Comparison of ENCODE assay signal across 8 mouse cellular contexts in genomic region chr11:68432361-68433021, GRCm38 (mm10). TPM values are rescaled to one million over a fixed set of nuclear protein-coding genes. Genes with fewer than 3 reads are reported as not detected.
A peak's percentile ranks its signal among the peaks of the same experiment; 100 is the strongest.
DNase-seq lines count a peak whose midpoint lies in the region; ATAC-seq and TF ChIP-seq lines count a peak whose summit lies in the region.

No protein-coding gene starts in this region.

- peaks cover 11% of the 10 kb centered on the region for H3K4me1 ChIP-seq in kidney, embryonic 15.5 days
- 0 out of 2 replicates have a peak, but pooled peaks cover 2% of the 10 kb centered on the region for H3K4me1 ChIP-seq in intestine, embryonic 15.5 days (replicated peaks)

- H3K36me3 ChIP-seq in kidney, embryonic 15.5 days, result no peaks in the 10 kb centered on the region
- H3K36me3 ChIP-seq in intestine, embryonic 15.5 days, result no peaks in the 10 kb centered on the region
- no peaks in the 10 kb centered on the region for H3K36me3 ChIP-seq in myocyte (ENCODE audit: control insufficient read depth, insufficient read depth)

- peak; percentile 57; the same call in 1 of the 2 replicates for ATAC-seq in kidney, embryonic 15.5 days (replicated peaks; ENCODE audit: low FRiP score)
- ATAC-seq in common myeloid progenitor, adult 5-6 weeks (replicated peaks; ENCODE audit: low read depth, poor library complexity, severe bottlenecking), result peak; percentile 27
- peak; percentile 51 for ATAC-seq in intestine, embryonic 15.5 days

- peak overlapping the region; percentile 55 for H3K4me3 ChIP-seq in kidney, embryonic 15.5 days (replicated peaks)
- H3K4me3 ChIP-seq in intestine, embryonic 15.5 days (replicated peaks), result peak overlapping the region; percentile 47
- H3K4me3 ChIP-seq in myocyte, result no peak overlapping the region

- H3K4me2 ChIP-seq in kidney, embryonic 15.5 days, result peak overlapping the region; percentile 88
- H3K4me2 ChIP-seq in intestine, embryonic 15.5 days (replicated peaks), result peak overlapping the region; percentile 87
- H3K4me2 ChIP-seq in myocyte (ENCODE audit: low read depth), result peak overlapping the region; percentile 34

- no peaks in the 10 kb centered on the region for H3K9me3 ChIP-seq in kidney, embryonic 15.5 days (replicated peaks)
- H3K9me3 ChIP-seq in intestine, embryonic 15.5 days, result no peaks in the 10 kb centered on the region

- peak overlapping the region; percentile 36; the same call in 1 of the 2 replicates for H3K9ac ChIP-seq in kidney, embryonic 15.5 days
- peak overlapping the region; percentile 44; the same call in 1 of the 2 replicates for H3K9ac ChIP-seq in intestine, embryonic 15.5 days

- peaks cover 20% of the 10 kb centered on the region for H3K27me3 ChIP-seq in kidney, embryonic 15.5 days
- H3K27me3 ChIP-seq in intestine, embryonic 15.5 days (replicated peaks), result no peaks in the 10 kb centered on the region; the same call in 1 of the 2 replicates
- H3K27me3 ChIP-seq in myocyte (ENCODE audit: control insufficient read depth, insufficient read depth, insufficient read length), result no peaks in the 10 kb centered on the region

- no peak for TF ChIP-seq POLR2A in myocyte (IDR thresholded peaks at IDR 0.05; ENCODE audit: insufficient read length, low read depth)

- no peak overlapping the region for H3ac ChIP-seq in myocyte (ENCODE audit: control insufficient read depth, insufficient read length)

- no peaks in the 10 kb centered on the region for H3K79me2 ChIP-seq in myocyte (ENCODE audit: control insufficient read depth, insufficient read depth)

- H3K27ac ChIP-seq in kidney, embryonic 15.5 days, result no peak overlapping the region
- H3K27ac ChIP-seq in intestine, embryonic 15.5 days, result no peak overlapping the region

- DNase-seq in kidney, adult 8-10 months, result no peak
- DNase-seq in yolk sac, embryonic 10.5 days (ENCODE audit: low spot score), result no peak
- DNase-seq in gastrocnemius, postnatal 14 days, result no peak
- DNase-seq in urinary bladder, adult 18-20 months (ENCODE audit: low spot score in 2 of 2), result no peak

- WGBS in kidney, embryonic 15.5 days, result 31% methylated on average over 23 of the region's 23 CpGs
- 15% methylated on average over 23 of the region's 23 CpGs for WGBS in intestine, embryonic 15.5 days

- intact Hi-C loops in gastrocnemius, postnatal 14 days (cut with DNase I; ENCODE audit: low total_unique reads), result no loop called here

TF ChIP-seq in myocyte, 11 proteins besides CTCF, POLR2A, EP300 and RAD21:
- TF ChIP-seq REST (IDR thresholded peaks at IDR 0.05; ENCODE audit: insufficient read depth, insufficient read length), result no peak

RNA-seq across cellular contexts. Expression of gene Pik3r5, which starts 0.6 kb away (rescaled TPM):
- 0.57 and 0.68 TPM in 2 replicates for polyA plus RNA-seq in kidney, embryonic 15.5 days (2015; fragmentation: Nextera tagmentation; extraction: Ambion mirVana)
- 3.3 and 3.6 TPM in 2 replicates for total RNA-seq in common myeloid progenitor, adult 5-6 weeks (2017)
- polyA plus RNA-seq in intestine, embryonic 15.5 days (2015; fragmentation: Nextera tagmentation; extraction: Ambion mirVana), result 0.49 and 0.56 TPM in 2 replicates
- polyA plus RNA-seq in myocyte (2012; fragmentation: generic; extraction: Trizol), result 0.22 TPM
- total RNA-seq in gastrocnemius, postnatal 14 days (2021), result under 1 TPM; 0.35 to 0.41 TPM

RNA-seq across cellular contexts. Expression of gene Ntn1, which starts 31.9 kb away (rescaled TPM):
- polyA plus RNA-seq in kidney, embryonic 15.5 days (2015; fragmentation: Nextera tagmentation; extraction: Ambion mirVana), result 16.5 and 16.9 TPM in 2 replicates
- 0.24 TPM in 1 of 2 replicates, not detected in the other for total RNA-seq in common myeloid progenitor, adult 5-6 weeks (2017)
- 9.1 and 9.4 TPM in 2 replicates for polyA plus RNA-seq in intestine, embryonic 15.5 days (2015; fragmentation: Nextera tagmentation; extraction: Ambion mirVana)
- polyA plus RNA-seq in myocyte (2012; fragmentation: generic; extraction: Trizol), result 15.6 TPM
- total RNA-seq in gastrocnemius, postnatal 14 days (2021), result 10 to 100 TPM in 1 of 2 experiments, 1 to 10 TPM in 1; 6.9 to 10.9 TPM

Comparison
In these comparisons a context has a peak if more than half of its experiments do, and no peak if none do; other contexts are left out.
1. H3K4me2 ChIP-seq: peak in every context shown above with its lines; median percentile 88 in kidney, embryonic 15.5 days; 87 in intestine, embryonic 15.5 days; 34 in myocyte.